Mouse (Mus musculus) layer of hippocampus, adult 9-11 months (tissue): ENCODE data around the gene Apela.

Source experiments
- DNase-seq: peaks from one replicate; pipeline ENCODE4 v3.0.0; 2022

The Apela gene

GRCm38 (mm10) chr8:65037117-65037533 is at the start of gene Apela:
Gene Apela, minus strand, starts transcription at chr8:65037336.
- DNase-seq: peak; percentile 17

GRCm38 (mm10) chr8:65085680-65086079 is 48.5 kb upstream of the Apela start:
- no peak for DNase-seq

GRCm38 (mm10) chr8:65080731-65081130 is 43.6 kb upstream of the Apela start:
- DNase-seq: no peak

- DNase-seq: no peak
These were observed 37.6 kb upstream of the Apela start, which contains the start of gene Gm10663 for GRCm38 (mm10) chr8:65074733-65075132. Gene Gm10663, plus strand, starts transcription at chr8:65075033.

GRCm38 (mm10) chr8:65070996-65071395 is 33.9 kb upstream of the Apela start:
- no peak for DNase-seq

GRCm38 (mm10) chr8:65068473-65068819 is 31.3 kb upstream of the Apela start:
- DNase-seq: no peak

- DNase-seq: no peak
These were observed 30.7 kb upstream of the Apela start for GRCm38 (mm10) chr8:65067694-65068472.

GRCm38 (mm10) chr8:65067031-65067430 is 29.9 kb upstream of the Apela start:
- DNase-seq: no peak

GRCm38 (mm10) chr8:65065622-65066021 is 28.5 kb upstream of the Apela start:
- no peak for DNase-seq

GRCm38 (mm10) chr8:65064071-65064470 is 26.9 kb upstream of the Apela start:
- DNase-seq: no peak

GRCm38 (mm10) chr8:65062195-65062594 is 25.1 kb upstream of the Apela start:
- DNase-seq: no peak

- DNase-seq: no peak
These were observed 19.6 kb upstream of the Apela start for GRCm38 (mm10) chr8:65056722-65057121.

GRCm38 (mm10) chr8:65053968-65054367 is 16.8 kb upstream of the Apela start:
- DNase-seq: no peak

GRCm38 (mm10) chr8:65053554-65053953 is 16.4 kb upstream of the Apela start:
- no peak for DNase-seq

- DNase-seq: no peak
These were observed 10.7 kb upstream of the Apela start for GRCm38 (mm10) chr8:65047801-65048200.

GRCm38 (mm10) chr8:65047193-65047592 is 10.1 kb upstream of the Apela start:
- DNase-seq: no peak

- DNase-seq: no peak
These were observed 9.4 kb upstream of the Apela start for GRCm38 (mm10) chr8:65046565-65046964.

GRCm38 (mm10) chr8:65034136-65034535 is 3.0 kb downstream of the Apela start:
- DNase-seq: no peak

GRCm38 (mm10) chr8:65033056-65033455 is 4.1 kb downstream of the Apela start:
- no peak for DNase-seq

- DNase-seq: no peak
These were observed 5.0 kb downstream of the Apela start for GRCm38 (mm10) chr8:65032107-65032506.

- DNase-seq: no peak
These were observed 6.2 kb downstream of the Apela start for GRCm38 (mm10) chr8:65030735-65031485.

GRCm38 (mm10) chr8:65029776-65030175 is 7.4 kb downstream of the Apela start:
- no peak for DNase-seq

GRCm38 (mm10) chr8:65028959-65029686 is 8.0 kb downstream of the Apela start:
- no peak for DNase-seq

GRCm38 (mm10) chr8:65022485-65022884 is 14.7 kb downstream of the Apela start:
- peak; percentile 23 for DNase-seq
